ENCODE assay signal across 8 mouse cellular contexts in the genomic region with DNA sequence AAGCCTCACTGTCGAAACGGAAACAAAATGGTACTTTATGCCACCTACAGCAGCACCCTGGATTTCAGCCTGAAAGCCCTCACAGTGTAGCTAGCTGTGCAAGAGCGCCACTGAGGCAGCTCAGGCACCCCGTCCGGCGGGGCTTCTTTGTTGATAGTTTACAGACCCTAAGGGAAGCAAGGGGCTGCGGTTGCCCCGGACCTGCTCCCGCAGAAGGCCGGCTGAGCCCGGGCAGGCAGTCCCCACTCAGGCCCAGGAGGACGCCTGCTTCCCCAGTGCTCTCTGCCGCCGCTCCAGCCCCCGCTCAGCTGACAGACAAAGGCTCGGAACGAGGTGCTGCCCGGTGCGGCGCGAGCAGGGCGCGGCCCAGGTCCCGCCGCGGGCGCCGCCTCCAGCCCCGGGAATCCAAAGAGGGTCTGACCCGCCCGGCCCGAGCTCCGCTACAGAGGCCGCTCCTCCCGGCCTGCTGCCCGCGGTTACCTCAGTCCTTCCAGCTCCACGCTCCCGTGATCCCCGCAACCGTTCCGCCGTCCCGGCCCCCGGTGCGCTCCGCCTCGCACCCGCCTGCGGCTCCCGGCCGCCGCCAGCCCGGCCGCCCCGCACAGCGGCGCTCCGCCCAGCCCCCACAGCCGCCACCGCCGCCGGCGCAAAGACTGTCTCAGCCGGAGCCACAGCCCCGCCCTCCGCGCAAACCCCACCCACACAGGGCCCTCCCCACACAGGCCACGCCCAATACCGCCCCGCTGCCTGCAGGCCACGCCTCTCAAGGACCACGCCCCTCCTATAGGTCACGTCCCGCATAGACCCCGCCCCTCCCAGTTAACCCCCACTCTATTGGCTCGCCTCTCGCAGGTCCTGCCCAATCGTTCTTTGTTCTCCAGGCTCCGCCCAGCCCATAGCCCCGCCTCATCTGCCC. TPM values are rescaled to one million over a fixed set of nuclear protein-coding genes. Genes with fewer than 3 reads are reported as not detected.
A peak's percentile ranks its signal among the peaks of the same experiment; 100 is the strongest.
DNase-seq lines count a peak whose midpoint lies in the region; ATAC-seq and TF ChIP-seq lines count a peak whose summit lies in the region.

A gene (minus strand): TSS at position 654 of the 916 bp plus-strand sequence.

- dilution Hi-C loops in CH12.LX (cut with MboI; ENCODE audit: extremely low pct_ligation_motif_present, extremely low pct_unique_long_range_greater_than_20kb, low sequenced_read_pairs), result no loop called here

- WGBS in forebrain, embryonic 11.5 days, result under 1% methylated on average over 60 of the region's 81 CpGs
- under 1% methylated on average over 73 of the region's 81 CpGs for WGBS in heart, embryonic 16.5 days
- under 1% methylated on average over 78 of the region's 81 CpGs for WGBS in liver, embryonic 15.5 days (ENCODE audit: insufficient replicate concordance)
- WGBS in neural tube, embryonic 12.5 days, result under 1% methylated on average over 80 of the region's 81 CpGs

- H3K4me1 ChIP-seq in CH12.LX (ENCODE audit: control insufficient read depth in 1 of 2, insufficient read depth in 2 of 2), result peaks cover 11 to 34% of the 10 kb centered on the region in 2 experiments; a peak in 3 of 4 replicates
- H3K4me1 ChIP-seq in forebrain, embryonic 11.5 days (replicated peaks; ENCODE audit: control insufficient read depth, insufficient read depth, low read length), result peaks cover 13% of the 10 kb centered on the region; the same call in 1 of the 2 replicates
- peaks cover 26% of the 10 kb centered on the region for H3K4me1 ChIP-seq in heart, embryonic 16.5 days (ENCODE audit: control insufficient read depth, insufficient read depth, low read length)
- peaks cover 21% of the 10 kb centered on the region for H3K4me1 ChIP-seq in liver, embryonic 15.5 days (replicated peaks)
- peaks cover 38% of the 10 kb centered on the region for H3K4me1 ChIP-seq in neural tube, embryonic 12.5 days

- in situ Hi-C loops in CH12.LX (cut with MboI; ENCODE audit: low pct_ligation_motif_present, low pct_unique_long_range_greater_than_20kb, low sequenced_read_pairs), result no loop called here

- H3K27me3 ChIP-seq in CH12.LX (replicated peaks), result peaks cover 2% of the 10 kb centered on the region
- H3K27me3 ChIP-seq in forebrain, embryonic 11.5 days (ENCODE audit: control insufficient read depth, insufficient read depth, low read length), result no peaks in the 10 kb centered on the region
- H3K27me3 ChIP-seq in heart, embryonic 16.5 days (ENCODE audit: control insufficient read depth, insufficient read depth, low read length), result no peaks in the 10 kb centered on the region
- H3K27me3 ChIP-seq in liver, embryonic 15.5 days, result no peaks in the 10 kb centered on the region
- H3K27me3 ChIP-seq in neural tube, embryonic 12.5 days (replicated peaks), result no peaks in the 10 kb centered on the region

- TF ChIP-seq RAD21 in CH12.LX (IDR thresholded peaks at IDR 0.05; ENCODE audit: low read depth, low read length), result peak; percentile 4

- peak in 1 of 2 experiments; percentile 29; a peak in 2 of 4 replicates for TF ChIP-seq CTCF in CH12.LX (conservative IDR thresholded peaks at IDR 0.05 in 1 of 2, IDR thresholded peaks at IDR 0.05 in 1 of 2; ENCODE audit: low read depth in 2 of 2, low read length in 2 of 2)

- H3K9ac ChIP-seq in CH12.LX (ENCODE audit: insufficient read depth, low read depth), result peak within 1 kb of the TSS; percentile 71
- peak within 1 kb of the TSS; percentile 95 for H3K9ac ChIP-seq in forebrain, embryonic 11.5 days (ENCODE audit: low read length)
- H3K9ac ChIP-seq in heart, embryonic 16.5 days (ENCODE audit: low read length), result peak within 1 kb of the TSS; percentile 90
- peak within 1 kb of the TSS; percentile 77 for H3K9ac ChIP-seq in liver, embryonic 15.5 days
- H3K9ac ChIP-seq in neural tube, embryonic 12.5 days, result peak within 1 kb of the TSS; percentile 96

- DNase-seq in CH12.LX (ENCODE audit: extremely low read depth), result peak; percentile 98
- peak; percentile 94 for DNase-seq in c-Kit-positive CD71-positive TER-119-negative erythroid progenitor cells, embryonic 14.5 days (ENCODE audit: low read depth)
- DNase-seq in forebrain, embryonic 11.5 days (ENCODE audit: low spot score), result peak; percentile 100
- peak; percentile 99 for DNase-seq in kidney, postnatal 36 days
- DNase-seq in telencephalon, adult 2 months (ENCODE audit: low read depth, low spot score), result peak; percentile 96

- H3K36me3 ChIP-seq in CH12.LX (replicated peaks in 1 of 2; ENCODE audit: control insufficient read depth in 1 of 2, insufficient read depth in 1 of 2, low read length in 1 of 2), result peaks cover 8 to 29% of the 10 kb centered on the region in 2 experiments
- no peaks in the 10 kb centered on the region; the same call in 1 of the 2 replicates for H3K36me3 ChIP-seq in forebrain, embryonic 11.5 days (ENCODE audit: control insufficient read depth, insufficient read depth, low read length)
- H3K36me3 ChIP-seq in heart, embryonic 16.5 days (ENCODE audit: control insufficient read depth, insufficient read depth), result peaks cover 12% of the 10 kb centered on the region
- no peaks in the 10 kb centered on the region for H3K36me3 ChIP-seq in liver, embryonic 15.5 days (replicated peaks)
- peaks cover 7% of the 10 kb centered on the region; the same call in 1 of the 2 replicates for H3K36me3 ChIP-seq in neural tube, embryonic 12.5 days

- TF ChIP-seq EP300 in CH12.LX (IDR thresholded peaks at IDR 0.05; ENCODE audit: low read length), result no peak

- peaks cover 3% of the 10 kb centered on the region for H3K9me3 ChIP-seq in CH12.LX (replicated peaks; ENCODE audit: low read length)
- H3K9me3 ChIP-seq in forebrain, embryonic 11.5 days (ENCODE audit: control insufficient read depth, low read length), result no peaks in the 10 kb centered on the region
- H3K9me3 ChIP-seq in heart, embryonic 16.5 days (replicated peaks; ENCODE audit: control insufficient read depth, low read length), result no peaks in the 10 kb centered on the region
- no peaks in the 10 kb centered on the region for H3K9me3 ChIP-seq in liver, embryonic 15.5 days (replicated peaks)
- H3K9me3 ChIP-seq in neural tube, embryonic 12.5 days, result no peaks in the 10 kb centered on the region

- peak within 1 kb of the TSS; percentile 10; the same call in 1 of the 2 replicates for H3K27ac ChIP-seq in CH12.LX (ENCODE audit: insufficient read depth, low read depth)
- H3K27ac ChIP-seq in forebrain, embryonic 11.5 days (ENCODE audit: low read depth, low read length), result peak within 1 kb of the TSS; percentile 77
- peak within 1 kb of the TSS; percentile 85 for H3K27ac ChIP-seq in heart, embryonic 16.5 days (ENCODE audit: low read length)
- peak within 1 kb of the TSS; percentile 58 for H3K27ac ChIP-seq in liver, embryonic 15.5 days (replicated peaks)
- peak within 1 kb of the TSS; percentile 93 for H3K27ac ChIP-seq in neural tube, embryonic 12.5 days

- H3K4me3 ChIP-seq in CH12.LX (replicated peaks in 1 of 3; ENCODE audit: low read depth in 2 of 3, low read length in 2 of 3, poor library complexity in 1 of 3), result peak within 1 kb of the TSS; percentile 81 to 85 (median 84)
- peak within 1 kb of the TSS; percentile 88 for H3K4me3 ChIP-seq in forebrain, embryonic 11.5 days (ENCODE audit: low read depth, low read length)
- H3K4me3 ChIP-seq in heart, embryonic 16.5 days (ENCODE audit: low read length), result peak within 1 kb of the TSS; percentile 77
- H3K4me3 ChIP-seq in liver, embryonic 15.5 days (replicated peaks), result peak within 1 kb of the TSS; percentile 70
- peak within 1 kb of the TSS; percentile 94 for H3K4me3 ChIP-seq in neural tube, embryonic 12.5 days

- H3K79me2 ChIP-seq in CH12.LX (replicated peaks; ENCODE audit: control insufficient read depth, extremely low read depth, insufficient read depth, poor library complexity, severe bottlenecking), result peaks cover 12% of the 10 kb centered on the region

- H3K4me2 ChIP-seq in CH12.LX (ENCODE audit: insufficient read depth, low read depth, poor library complexity, severe bottlenecking), result peak within 1 kb of the TSS; percentile 72
- peak within 1 kb of the TSS; percentile 75 for H3K4me2 ChIP-seq in forebrain, embryonic 11.5 days (ENCODE audit: low read depth, low read length, severe bottlenecking)
- H3K4me2 ChIP-seq in heart, embryonic 16.5 days (ENCODE audit: low read depth, low read length), result peak within 1 kb of the TSS; percentile 82
- H3K4me2 ChIP-seq in liver, embryonic 15.5 days, result peak within 1 kb of the TSS; percentile 98
- peak within 1 kb of the TSS; percentile 96 for H3K4me2 ChIP-seq in neural tube, embryonic 12.5 days (replicated peaks)

- peak; percentile 94 for ATAC-seq in forebrain, embryonic 11.5 days (replicated peaks; ENCODE audit: low FRiP score)
- ATAC-seq in heart, embryonic 16.5 days (replicated peaks; ENCODE audit: extremely low read depth, insufficient read depth, low FRiP score), result peak; percentile 97
- peak; percentile 93 for ATAC-seq in liver, embryonic 15.5 days (ENCODE audit: insufficient read depth)
- ATAC-seq in neural tube, embryonic 12.5 days (ENCODE audit: low FRiP score, low read depth), result peak; percentile 93

- TF ChIP-seq POLR2A in CH12.LX (IDR thresholded peaks at IDR 0.05; ENCODE audit: low read depth, low read length), result peak; percentile 46; the same call in 1 of the 2 replicates

TF ChIP-seq in CH12.LX, 34 proteins besides CTCF, POLR2A, EP300 and RAD21 (continues in another document):
- TF ChIP-seq CHD2 (IDR thresholded peaks at IDR 0.05; ENCODE audit: low read length) (0 out of 2 replicates have a peak, but pooled peaks have one; percentile 10), HCFC1 (IDR thresholded peaks at IDR 0.05; ENCODE audit: low read depth, low read length) (no peak), POLR2AphosphoS2 (IDR thresholded peaks at IDR 0.05; ENCODE audit: low read depth, low read length) (no peak), ZNF384 (IDR thresholded peaks at IDR 0.05; ENCODE audit: low read depth, low read length) (no peak), CHD1 (IDR thresholded peaks at IDR 0.05; ENCODE audit: low read depth, low read length) (no peak), TBP (conservative IDR thresholded peaks at IDR 0.05; ENCODE audit: low read depth, low read length) (0 out of 2 replicates have a peak, but pooled peaks have one; percentile 18), NELFE (IDR thresholded peaks at IDR 0.05; ENCODE audit: low read depth, low read length) (no peak), MXI1 (IDR thresholded peaks at IDR 0.05; ENCODE audit: low read depth, low read length) (no peak), MAZ (IDR thresholded peaks at IDR 0.05; ENCODE audit: low read depth, low read length) (0 out of 2 replicates have a peak, but pooled peaks have one; percentile 24), KAT2A (IDR thresholded peaks at IDR 0.05; ENCODE audit: insufficient replicate concordance, low read length) (no peak), JUND (conservative IDR thresholded peaks at IDR 0.05; ENCODE audit: low read depth, low read length) (no peak)

RNA-seq across cellular contexts. Expression of the gene that starts here (rescaled TPM):
- total RNA-seq in CH12.LX (2012; rRNA removed), result 11.2 and 24.6 TPM in 2 replicates
- 9.0 and 14.0 TPM in 2 replicates for total RNA-seq in CH12.LX (2014; rRNA removed)
- polyA plus RNA-seq in CH12.LX (2012; ENCODE audit: insufficient read length, low read depth), result 14.6 and 16.4 TPM in 2 replicates
- polyA plus RNA-seq in forebrain, embryonic 11.5 days (2014; fragmentation: Nextera tagmentation; extraction: Ambion mirVana), result 27.0 and 30.0 TPM in 2 replicates
- polyA plus RNA-seq in heart, embryonic 16.5 days (2015; fragmentation: Nextera tagmentation; extraction: Ambion mirVana), result 12.9 and 16.0 TPM in 2 replicates
- polyA plus RNA-seq in liver, embryonic 15.5 days (2015; fragmentation: Nextera tagmentation; extraction: Ambion mirVana), result 2.0 and 2.8 TPM in 2 replicates
- 36.1 and 42.0 TPM in 2 replicates for polyA plus RNA-seq in neural tube, embryonic 12.5 days (2016; fragmentation: Nextera tagmentation; extraction: Ambion mirVana)

Comparison
In these comparisons a context has a peak if more than half of its experiments do, and no peak if none do; other contexts are left out.
1. Peak in every context shown above with its lines: DNase-seq, ATAC-seq, H3K4me3 ChIP-seq and H3K27ac ChIP-seq.
2. H3K27ac ChIP-seq: peak in every context shown above with its lines; median percentile 93 in neural tube, embryonic 12.5 days; 85 in heart, embryonic 16.5 days; 77 in forebrain, embryonic 11.5 days; 58 in liver, embryonic 15.5 days; 10 in CH12.LX.